Mouse (Mus musculus): ENCODE measurements around the gene Hist1h3b.
"Not testable (repeated sequence)": the region's sequence is repeated elsewhere in the genome, so short reads cannot be mapped to it uniquely, and the experiment has no call there.

- not testable (repeated sequence) for TF ChIP-seq CTCF, POLR2A (IDR thresholded peaks at IDR 0.05; ENCODE audit: insufficient read depth, low read depth, low read length)
Measured at GRCm38 (mm10) chr13:23746201-23747080, 5.6 kb upstream of the Hist1h3b start, which contains the start of gene Hist1h2bb.
